Mouse (Mus musculus) heart, embryonic 14.5 days (tissue): ENCODE measurements at regions not wholly inside any gene's neighbourhood (a gene's known extent, or its start where the extent isn't known, plus 50 kb on each side); places are given as distances from the start of the nearest gene placed in this dataset.
A peak's percentile ranks its signal among the peaks of the same experiment; 100 is the strongest.
"Not testable (repeated sequence)": the region's sequence is repeated elsewhere in the genome, so short reads cannot be mapped to it uniquely, and the experiment has no call there.

Experiments
- ATAC-seq: fragments of 200-750 bp; cut with Nextera tagmentation; 2 replicates; pipeline ENCODE4 v1.8.0; 2017; ENCODE audit warnings: low read depth, moderate TSS enrichment; ENCODE audit not compliant: insufficient number of reproducible peaks, insufficient read depth, low FRiP score
- H3K27ac ChIP-seq, 2 experiments: fragments of 200-500 bp in 1 of 2; fragments of 300-500 bp in 1 of 2; sonication (generic) in 1 of 2; replicated peaks in 1 of 2; 2 replicates each; pipeline ENCODE4 v1.5.1; 2012 to 2014; ENCODE audit warnings: low read depth in 2 of 2, low read length in 2 of 2, control low read depth in 1 of 2, mild to moderate bottlenecking in 1 of 2, mixed read lengths in 1 of 2; ENCODE audit not compliant: control insufficient read depth in 1 of 2, insufficient read depth in 1 of 2
- H3K27me3 ChIP-seq: fragments of 300-500 bp; sonication (generic); 2 replicates; pipeline ENCODE4 v1.6.1; 2014; ENCODE audit warnings: mild to moderate bottlenecking, low read length, control low read depth; ENCODE audit not compliant: control insufficient read depth, insufficient read depth
- H3K36me3 ChIP-seq: fragments of 300-500 bp; sonication (generic); 2 replicates; pipeline ENCODE4 v1.6.1; 2014; ENCODE audit warnings: mild to moderate bottlenecking, control low read depth, low read length, mixed read lengths; ENCODE audit not compliant: control insufficient read depth, insufficient read depth
- H3K4me1 ChIP-seq, 2 experiments: fragments of 200-500 bp in 1 of 2; fragments of 300-500 bp in 1 of 2; sonication (generic) in 1 of 2; 2 replicates each; pipeline ENCODE4 v1.6.1; 2012 to 2014; ENCODE audit warnings: low read length in 2 of 2, control low read depth in 1 of 2, mixed read lengths in 1 of 2; ENCODE audit not compliant: control insufficient read depth in 2 of 2, insufficient read depth in 2 of 2
- H3K4me2 ChIP-seq: fragments of 300-500 bp; sonication (generic); 2 replicates; pipeline ENCODE4 v1.6.1; 2014; ENCODE audit warnings: mild to moderate bottlenecking, low read length
- H3K4me3 ChIP-seq, 2 experiments: fragments of 200-500 bp in 1 of 2; fragments of 300-500 bp in 1 of 2; sonication (generic) in 1 of 2; 2 replicates each; pipeline ENCODE4 v1.5.1; 2012 to 2014; ENCODE audit warnings: low read length in 2 of 2, mild to moderate bottlenecking in 2 of 2, control low read depth in 1 of 2, low read depth in 1 of 2, moderate library complexity in 1 of 2; ENCODE audit not compliant: control insufficient read depth in 1 of 2, insufficient read depth in 1 of 2
- H3K9ac ChIP-seq: fragments of 300-500 bp; sonication (generic); 2 replicates; pipeline ENCODE4 v1.6.1; 2014; ENCODE audit warnings: mild to moderate bottlenecking, low read length
- H3K9me3 ChIP-seq: fragments of 300-500 bp; sonication (generic); 2 replicates; pipeline ENCODE4 v1.6.1; 2016; ENCODE audit warnings: low read length, control low read depth; ENCODE audit not compliant: control insufficient read depth
- WGBS: fragments of 180-500 bp; shearing (Covaris S2); extraction: QIAGEN DNeasy Blood & Tissue Kit; methylation state at CpG from one replicate; pipeline ENCODE4 v1.1.7; 2014; 5-methylcytosine and 5-hydroxymethylcytosine counted together

DNA sequence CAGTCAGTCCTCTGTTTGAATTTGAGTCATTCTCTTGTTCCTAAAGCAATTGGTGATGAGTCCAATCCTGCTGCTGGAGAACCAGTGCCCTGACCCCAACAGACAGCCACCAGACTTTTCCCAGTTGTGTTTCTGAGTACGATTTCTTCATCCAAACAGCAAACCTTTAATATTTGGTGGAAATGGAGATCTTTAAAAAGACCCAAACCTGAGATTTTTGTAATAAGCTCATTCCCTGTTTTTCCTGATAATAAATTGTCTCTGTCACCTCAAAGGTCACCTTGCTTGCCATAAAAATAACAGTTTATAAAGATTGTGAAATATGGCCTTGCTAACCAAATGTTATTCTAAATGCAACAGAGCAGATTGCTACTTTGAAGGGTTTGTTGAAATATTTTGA lies 199.0 kb downstream of the Fam43a start:
- Histone ChIP-seq H3K4me3 (no peak overlapping the region), H3K36me3 (no peaks in the 10 kb centered on the region), H3K9ac (no peak overlapping the region), H3K4me1 (peaks cover 27 to 34% of the 10 kb centered on the region in 2 experiments), H3K9me3 (no peaks in the 10 kb centered on the region), H3K27ac (0 out of 4 replicates have a peak overlapping the region, but pooled peaks of 1 of the 2 experiments have one; percentile 24), H3K4me2 (no peak overlapping the region), H3K27me3 (no peaks in the 10 kb centered on the region)
- no peak for ATAC-seq
- 100% methylated on average over 1 of the region's 1 CpGs for WGBS

GRCm38 (mm10) chr16:30799699-30800483 lies 200.4 kb downstream of the Fam43a start:
- WGBS: 22% methylated on average over 12 of the region's 12 CpGs
- peaks cover 27 to 32% of the 10 kb centered on the region in 2 experiments for H3K4me1 ChIP-seq
- peak overlapping the region; percentile 32 for H3K4me2 ChIP-seq
- peak overlapping the region; percentile 70 to 82 for H3K27ac ChIP-seq
- ATAC-seq: no peak
- H3K36me3 ChIP-seq: no peaks in the 10 kb centered on the region
- no peaks in the 10 kb centered on the region for H3K27me3 ChIP-seq
- no peaks in the 10 kb centered on the region for H3K9me3 ChIP-seq
- H3K9ac ChIP-seq: 0 out of 2 replicates have a peak overlapping the region, but pooled peaks have one; percentile 2
- H3K4me3 ChIP-seq: no peak overlapping the region

DNA sequence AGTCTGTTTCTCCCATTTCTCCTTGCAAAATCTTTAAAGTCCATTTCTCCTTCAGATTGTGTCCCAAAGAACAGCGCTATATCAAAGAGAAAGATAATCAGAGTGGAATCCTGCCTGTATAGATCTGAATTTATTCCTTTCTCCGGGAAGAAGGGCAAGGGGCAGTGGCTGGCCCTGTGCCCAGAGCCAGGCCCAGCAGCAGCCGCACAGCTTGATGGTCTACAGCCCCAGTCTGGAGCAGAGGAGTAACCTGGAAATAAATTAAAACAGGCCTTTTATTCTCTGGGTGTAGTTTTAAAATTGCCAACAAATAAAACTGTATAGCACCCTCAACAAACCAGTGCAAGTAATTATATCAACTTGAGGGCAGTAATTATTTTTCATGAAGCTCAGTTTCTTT lies 204.5 kb downstream of the Fam43a start:
- Histone ChIP-seq H3K4me1 (peaks cover 10 to 14% of the 10 kb centered on the region in 2 experiments), H3K27ac (no peak overlapping the region)

GRCm38 (mm10) chr16:30806206-30806605 lies 206.7 kb downstream of the Fam43a start:
- H3K27me3 ChIP-seq, H3K4me3 ChIP-seq, H3K36me3 ChIP-seq, H3K27ac ChIP-seq, H3K4me1 ChIP-seq, H3K4me2 ChIP-seq, ATAC-seq, H3K9ac ChIP-seq, H3K9me3 ChIP-seq: not testable (repeated sequence)
- WGBS: 89% methylated on average over 4 of the region's 4 CpGs

More for the DNA sequence above, 204.5 kb downstream of the Fam43a start:
- no peaks in the 10 kb centered on the region for H3K36me3 ChIP-seq
- no peak overlapping the region for H3K9ac ChIP-seq
- H3K9me3 ChIP-seq: no peaks in the 10 kb centered on the region
- no peak overlapping the region for H3K4me3 ChIP-seq
- H3K4me2 ChIP-seq: no peak overlapping the region
- no peak for ATAC-seq
- no peaks in the 10 kb centered on the region for H3K27me3 ChIP-seq
- WGBS: 29% methylated on average over 3 of the region's 3 CpGs

- Histone ChIP-seq H3K9me3 (no peaks in the 10 kb centered on the region), H3K27me3 (no peaks in the 10 kb centered on the region), H3K9ac (no peak overlapping the region), H3K4me2 (no peak overlapping the region), H3K27ac (peak overlapping the region; percentile 42 to 49), H3K4me3 (no peak overlapping the region), H3K4me1 (peaks cover 22 to 25% of the 10 kb centered on the region in 2 experiments), H3K36me3 (no peaks in the 10 kb centered on the region)
- ATAC-seq: no peak; the same call in 1 of the 2 replicates
- 33% methylated on average over 5 of the region's 5 CpGs for WGBS
These were observed 219.1 kb downstream of the Fam43a start for GRCm38 (mm10) chr16:30818541-30819120.

GRCm38 (mm10) chr16:30819342-30819741 lies 219.8 kb downstream of the Fam43a start:
- no peaks in the 10 kb centered on the region for H3K36me3 ChIP-seq
- peaks cover 22 to 25% of the 10 kb centered on the region in 2 experiments for H3K4me1 ChIP-seq
- H3K9ac ChIP-seq: no peak overlapping the region
- 81% methylated on average over 4 of the region's 4 CpGs for WGBS
- H3K9me3 ChIP-seq: no peaks in the 10 kb centered on the region
- no peak overlapping the region for H3K4me3 ChIP-seq
- H3K4me2 ChIP-seq: no peak overlapping the region
- no peaks in the 10 kb centered on the region for H3K27me3 ChIP-seq
- no peak for ATAC-seq
- peak overlapping the region; percentile 42 to 49; a peak in 2 of 4 replicates for H3K27ac ChIP-seq

GRCm38 (mm10) chr16:30820234-30820633 lies 220.7 kb downstream of the Fam43a start:
- no peak overlapping the region for H3K9ac ChIP-seq
- H3K36me3 ChIP-seq: no peaks in the 10 kb centered on the region
- no peaks in the 10 kb centered on the region for H3K9me3 ChIP-seq
- ATAC-seq: no peak
- 83% methylated on average over 3 of the region's 3 CpGs for WGBS
- peaks cover 22 to 25% of the 10 kb centered on the region in 2 experiments for H3K4me1 ChIP-seq
- no peaks in the 10 kb centered on the region for H3K27me3 ChIP-seq
- H3K27ac ChIP-seq: no peak overlapping the region
- H3K4me2 ChIP-seq: no peak overlapping the region
- H3K4me3 ChIP-seq: no peak overlapping the region
